Mouse (Mus musculus): ENCODE results near the gene Pstpip1.

Gene Pstpip1

DNA sequence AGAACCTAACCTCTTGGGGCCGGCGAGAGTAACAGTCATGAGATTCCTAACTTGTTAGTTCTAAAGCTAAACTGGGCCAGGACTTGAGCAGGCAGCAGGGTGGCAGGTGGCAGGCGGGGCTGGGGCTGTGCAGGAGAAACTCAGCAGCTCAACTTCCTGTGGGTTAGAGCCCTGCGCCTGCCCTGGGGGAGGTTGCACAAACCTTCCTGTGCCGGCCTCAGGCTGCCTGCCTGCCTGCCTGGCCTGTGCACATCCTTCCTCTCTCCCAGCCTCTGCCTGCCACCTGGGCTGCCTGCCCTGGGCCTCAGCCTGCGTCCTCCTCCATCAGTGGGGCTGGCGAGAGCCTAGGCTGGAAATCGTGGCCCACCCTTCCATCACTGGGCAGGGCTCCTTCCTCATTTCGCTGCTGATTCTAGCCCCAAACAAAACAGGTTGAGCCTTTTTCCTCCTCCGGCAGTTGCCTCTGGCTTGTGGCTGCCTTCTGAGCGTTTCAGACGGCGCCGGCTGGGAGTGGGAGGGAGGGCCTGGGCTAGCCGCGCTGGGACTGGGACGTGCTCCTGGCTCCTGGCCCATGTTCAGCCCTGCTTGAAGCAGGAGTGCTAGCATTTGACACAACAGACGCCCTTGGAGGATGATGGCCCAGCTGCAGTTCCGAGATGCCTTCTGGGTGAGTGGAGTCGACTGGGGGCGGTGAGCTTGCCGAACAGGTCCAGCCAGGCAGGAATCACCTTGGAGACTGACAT, at the start of gene Pstpip1:
TSS of gene Pstpip1 (plus strand) at position 185 of the 743 bp plus-strand sequence.
- DNase-seq = peak; percentile 87 to 89

DNA sequence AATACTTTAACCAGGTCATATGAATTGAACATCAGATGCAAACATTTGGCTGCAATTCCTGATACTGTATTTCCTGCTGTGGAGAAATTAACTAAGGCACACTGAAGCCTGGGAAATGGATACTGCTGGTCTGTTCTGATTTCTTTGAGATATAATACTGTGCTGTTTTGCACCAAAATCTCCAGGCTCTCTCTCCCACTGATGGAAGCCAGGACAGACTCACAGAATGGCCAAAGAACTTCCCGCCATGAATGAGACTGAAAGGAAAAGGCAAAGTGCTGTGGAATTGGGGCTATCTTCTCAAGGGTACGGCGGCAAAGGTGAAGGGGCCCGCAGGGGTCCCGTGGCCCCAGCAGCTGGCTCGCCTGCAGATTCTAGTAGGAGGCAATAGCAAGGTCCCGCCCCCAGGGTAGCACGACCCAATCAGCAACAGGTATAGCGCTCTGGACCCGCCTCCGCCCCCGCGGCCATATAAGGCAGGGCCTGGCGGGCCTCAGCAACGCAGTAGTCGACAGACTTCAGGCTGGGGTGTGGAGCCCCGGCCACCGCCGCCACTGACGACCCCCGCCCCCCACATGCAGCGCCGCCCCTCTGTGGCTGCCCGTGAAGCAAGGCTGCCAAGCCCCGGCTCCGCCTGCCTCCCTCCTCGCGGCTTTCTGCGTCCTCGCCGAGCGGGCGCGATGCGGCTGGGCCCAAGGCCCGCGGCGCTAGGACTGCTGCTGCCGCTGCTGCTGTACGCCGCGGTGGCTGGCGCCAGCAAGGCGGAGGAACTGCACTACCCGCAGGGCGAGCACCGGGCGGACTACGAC, 48.2 kb upstream of the Pstpip1 start, which contains the start of gene Rcn2:
TSS of gene Rcn2 (plus strand) at position 474 of the 809 bp plus-strand sequence.
- peak; percentile 98 for DNase-seq

DNA sequence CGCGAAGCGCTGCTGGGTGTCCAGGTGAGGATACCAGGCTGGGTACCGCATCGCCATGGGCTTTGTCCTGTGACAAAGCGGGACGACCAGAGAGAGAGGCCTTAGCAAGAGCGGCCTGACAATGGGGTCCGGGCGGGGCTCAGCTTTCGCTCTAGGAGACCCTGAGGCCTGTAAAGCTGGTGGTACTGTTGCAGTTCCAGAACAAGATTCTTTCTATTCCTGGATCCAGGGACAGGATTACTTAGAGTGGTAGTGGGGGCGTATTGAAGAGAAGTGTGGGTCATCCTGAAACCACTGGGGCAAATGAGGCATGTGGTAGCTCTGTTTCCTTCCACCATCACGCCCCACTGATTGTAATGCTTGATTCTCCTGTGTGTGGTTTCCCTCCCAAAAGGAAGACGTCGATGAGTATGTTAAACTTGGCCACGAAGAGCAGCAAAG, 47.6 kb upstream of the Pstpip1 start:
- DNase-seq = no peak

DNA sequence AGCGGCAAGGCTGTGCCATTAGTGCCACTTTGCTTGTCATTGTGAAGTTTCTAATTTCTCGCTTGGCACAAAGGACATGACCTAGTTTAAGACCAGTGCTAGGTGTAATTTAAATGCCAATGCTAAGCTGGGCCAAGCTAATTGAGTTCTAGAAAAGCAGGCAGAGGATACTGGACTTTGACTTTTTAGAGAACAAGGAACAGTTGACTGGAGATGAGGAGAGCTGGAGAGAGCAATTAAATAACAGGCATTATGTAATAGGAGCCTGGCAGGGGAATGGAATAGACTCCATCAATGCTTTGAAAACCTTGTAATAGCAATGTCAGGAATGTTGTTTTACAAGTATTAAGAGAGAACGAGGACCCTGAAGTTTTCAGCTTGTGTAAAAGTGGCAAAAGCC, 36.0 kb upstream of the Pstpip1 start:
- DNase-seq = no peak

DNA sequence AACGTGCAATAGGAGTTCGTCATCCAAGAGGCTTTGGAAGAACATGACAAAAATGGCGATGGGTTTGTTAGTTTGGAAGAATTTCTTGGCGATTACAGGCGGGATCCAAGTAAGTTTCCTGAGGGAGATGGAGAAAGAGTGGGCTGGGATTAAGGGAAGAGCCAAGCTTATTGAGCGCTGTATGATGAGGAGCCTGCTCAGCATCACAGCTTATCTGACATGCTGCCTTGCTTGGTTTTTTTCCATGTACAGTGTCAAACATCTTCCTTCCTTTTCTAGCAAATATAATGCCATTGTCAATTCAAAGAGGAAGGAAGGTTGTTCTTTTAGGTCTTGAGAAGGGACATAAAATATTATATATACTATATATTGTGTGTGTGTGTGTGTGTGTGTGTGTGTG, 33.6 kb upstream of the Pstpip1 start:
- no peak for DNase-seq

DNA sequence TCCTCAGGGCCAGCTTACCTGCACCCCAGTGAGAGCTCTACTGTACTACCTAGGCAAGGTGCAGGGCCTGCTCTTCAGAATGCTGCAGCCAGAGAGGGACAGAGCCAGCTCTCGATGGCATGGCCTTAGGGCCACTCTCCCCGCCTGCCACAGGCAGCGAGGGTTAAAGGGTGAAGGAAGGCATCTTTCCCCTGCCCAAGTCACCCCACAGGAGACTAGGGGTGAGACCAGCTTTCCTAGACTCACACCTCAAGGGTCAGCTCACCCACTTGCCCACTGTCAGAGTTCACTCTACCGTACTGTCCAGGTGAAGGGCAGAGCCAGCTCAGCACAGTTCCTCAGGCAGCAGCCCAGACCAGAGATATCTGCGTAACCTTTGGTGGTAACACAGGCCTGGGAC, 27.4 kb upstream of the Pstpip1 start:
- no peak for DNase-seq

DNA sequence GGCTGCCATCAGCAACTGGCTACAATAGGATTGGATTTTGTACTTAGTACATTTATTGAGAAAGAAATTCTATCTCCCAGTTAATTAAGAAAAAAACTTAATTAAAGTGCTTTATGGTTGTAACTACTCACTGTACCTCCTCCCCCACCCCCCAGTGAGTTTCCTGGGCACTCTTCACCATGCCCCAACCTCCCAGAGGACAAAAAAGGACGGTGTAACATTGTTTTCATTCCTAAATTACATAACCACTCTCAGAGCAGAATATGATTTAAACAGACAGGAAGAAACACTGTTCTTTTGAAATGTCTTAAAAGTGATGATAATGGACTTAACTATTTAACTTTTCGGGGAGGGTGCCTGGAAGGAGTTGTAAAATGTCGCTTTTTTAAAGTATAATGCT, 24.8 kb upstream of the Pstpip1 start:
- DNase-seq = no peak

DNA sequence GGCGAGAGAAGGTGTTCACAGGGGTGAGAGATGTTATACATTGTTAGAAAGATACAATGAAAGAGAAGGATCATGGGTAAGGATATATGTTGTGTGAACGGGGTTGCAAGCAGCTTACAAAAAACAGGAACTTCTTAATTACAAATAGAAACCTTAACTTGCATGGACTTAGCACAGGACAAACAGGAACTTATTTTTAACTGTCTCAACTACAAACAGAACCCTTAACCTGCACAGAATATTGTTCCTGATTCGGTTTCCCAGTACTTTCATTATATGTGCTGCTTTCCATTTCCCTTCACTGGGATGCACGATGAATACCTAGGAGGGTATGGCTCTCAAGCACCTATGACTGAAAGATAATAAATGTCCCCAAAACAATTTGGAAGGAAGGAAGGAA, 21.8 kb upstream of the Pstpip1 start:
- DNase-seq = no peak

DNA sequence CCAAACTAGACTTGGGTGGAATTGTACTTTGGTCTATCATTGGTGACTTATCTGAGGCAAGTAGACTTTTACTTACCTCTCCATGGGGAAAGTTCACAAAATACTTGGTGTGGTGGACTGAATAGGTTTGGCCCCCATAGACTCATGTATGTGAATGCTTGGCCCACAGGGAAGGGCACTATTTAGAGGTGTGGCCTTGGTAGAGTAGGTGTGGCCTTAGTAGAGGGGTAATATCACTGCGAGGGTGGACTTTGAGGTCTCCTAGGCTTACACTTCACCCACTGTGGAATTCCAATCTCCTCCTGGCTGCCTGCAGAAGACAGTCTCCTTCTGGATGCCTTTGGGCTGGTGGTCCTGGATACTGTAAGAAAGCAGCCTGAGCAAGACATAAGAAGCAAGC, 21.1 kb upstream of the Pstpip1 start:
- no peak for DNase-seq

DNA sequence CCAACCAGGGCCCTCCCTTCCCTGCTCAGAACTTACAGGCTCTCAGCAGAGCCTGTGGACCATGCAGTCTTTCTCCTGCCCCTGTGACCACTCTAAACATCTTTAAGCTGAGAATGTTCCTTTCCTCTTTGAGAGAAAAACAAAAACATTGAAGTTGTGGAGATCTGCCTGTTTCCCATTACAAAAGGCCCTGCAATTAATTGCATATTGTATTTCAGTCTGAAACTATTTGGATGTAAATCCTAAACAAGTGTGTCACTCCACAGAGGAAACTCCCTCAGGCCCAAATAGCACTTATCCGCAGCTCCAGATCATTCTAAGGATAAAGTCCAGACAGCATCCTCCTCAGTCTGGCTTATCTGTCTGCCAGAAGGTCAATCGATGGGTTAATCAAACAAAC, 16.9 kb upstream of the Pstpip1 start:
- DNase-seq = no peak

DNA sequence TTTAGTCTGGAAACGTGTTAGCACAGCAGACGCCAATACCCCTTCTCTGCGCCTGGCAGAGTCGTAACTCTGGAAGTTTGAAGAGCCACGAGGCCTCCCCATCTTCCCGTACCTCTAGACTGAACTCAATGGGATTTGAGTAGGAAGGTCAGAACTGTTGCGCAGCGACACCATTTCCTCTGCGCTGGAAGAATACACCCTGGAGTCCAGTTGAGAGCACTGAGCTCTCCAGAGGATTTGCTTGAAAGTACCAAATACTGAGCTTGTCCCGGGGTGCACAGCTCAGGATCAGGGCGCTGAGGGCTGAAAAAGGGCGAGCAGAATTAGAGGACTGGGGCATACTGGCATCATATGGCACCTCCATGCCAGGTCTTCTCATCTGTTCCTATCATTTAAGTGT, 14.9 kb upstream of the Pstpip1 start:
- no peak for DNase-seq

DNA sequence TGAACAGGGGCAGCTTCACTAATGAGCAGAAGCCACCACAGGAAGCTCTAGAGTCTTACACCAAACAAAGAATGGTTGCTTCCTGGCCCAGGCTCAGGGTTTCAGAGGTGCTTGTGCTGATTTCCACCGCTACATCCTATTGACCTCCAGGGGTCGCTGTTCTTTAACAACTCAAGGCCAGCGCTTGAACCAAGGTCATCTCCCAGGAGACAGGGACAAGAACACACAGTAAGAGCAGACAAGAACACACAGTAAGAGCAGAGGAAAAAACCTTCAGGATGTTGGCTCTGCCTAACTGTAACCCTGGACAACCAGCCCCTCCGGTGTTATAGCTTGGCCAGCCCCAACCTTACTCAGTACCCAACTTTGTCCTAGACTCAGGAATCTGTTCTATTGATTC, 14.5 kb upstream of the Pstpip1 start:
- peak; percentile 70 to 82 for DNase-seq

DNA sequence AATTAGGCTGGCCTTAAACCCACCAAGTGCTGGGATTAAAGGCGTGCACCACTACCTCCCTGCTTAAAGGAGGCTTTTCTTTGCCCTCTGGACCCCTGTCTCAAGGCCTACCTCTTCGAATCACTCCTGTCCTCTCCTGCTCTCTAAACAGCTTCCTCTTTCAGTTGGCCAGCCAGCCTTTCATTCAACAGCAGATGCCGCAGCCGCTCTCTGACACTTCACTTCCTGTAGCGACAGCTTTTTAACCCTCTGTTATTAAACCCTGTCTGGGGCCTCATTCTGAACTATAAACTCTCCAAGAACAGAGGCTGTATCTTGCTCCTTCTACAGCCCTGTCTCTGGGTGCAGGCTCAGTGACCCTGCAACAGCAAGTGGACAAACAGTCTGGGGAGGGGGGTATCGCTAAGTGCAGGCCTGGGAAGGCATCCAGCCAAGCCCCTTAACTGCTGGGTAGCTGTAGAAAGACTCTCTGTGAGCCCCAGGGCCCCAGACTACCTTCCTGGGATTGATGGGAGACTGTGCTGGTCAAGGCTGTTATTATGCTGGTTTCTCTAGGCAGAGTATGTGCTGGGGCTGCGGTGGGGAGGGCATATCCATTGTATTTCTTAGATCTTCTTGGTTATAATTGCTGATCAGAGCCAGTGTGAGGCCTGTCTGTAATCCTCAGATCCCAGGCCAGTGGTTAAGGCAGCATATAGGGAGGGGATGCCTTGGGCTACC, 13.7 kb upstream of the Pstpip1 start:
- DNase-seq = peak in 1 of 2 experiments; percentile 21

DNA sequence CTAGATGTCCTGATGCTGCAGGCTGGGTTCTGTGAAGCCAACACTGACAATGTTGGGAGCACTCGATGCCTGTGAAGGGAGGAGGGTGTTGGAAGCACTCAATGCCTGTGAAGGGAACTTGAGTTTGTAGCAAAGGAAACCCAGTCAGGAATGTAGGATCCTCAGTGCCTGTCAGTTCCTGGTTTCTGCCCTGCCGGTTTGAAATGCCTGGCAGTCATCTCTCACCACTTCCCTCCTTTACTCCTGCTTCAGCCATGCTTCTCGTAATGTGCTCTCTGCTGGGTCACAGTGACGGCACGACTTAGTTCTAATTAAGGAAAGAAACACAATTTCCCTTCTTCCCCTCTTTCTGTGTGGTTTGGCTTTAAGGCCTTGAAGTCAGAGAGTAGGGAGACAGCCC, 10.2 kb upstream of the Pstpip1 start:
- no peak for DNase-seq

DNA sequence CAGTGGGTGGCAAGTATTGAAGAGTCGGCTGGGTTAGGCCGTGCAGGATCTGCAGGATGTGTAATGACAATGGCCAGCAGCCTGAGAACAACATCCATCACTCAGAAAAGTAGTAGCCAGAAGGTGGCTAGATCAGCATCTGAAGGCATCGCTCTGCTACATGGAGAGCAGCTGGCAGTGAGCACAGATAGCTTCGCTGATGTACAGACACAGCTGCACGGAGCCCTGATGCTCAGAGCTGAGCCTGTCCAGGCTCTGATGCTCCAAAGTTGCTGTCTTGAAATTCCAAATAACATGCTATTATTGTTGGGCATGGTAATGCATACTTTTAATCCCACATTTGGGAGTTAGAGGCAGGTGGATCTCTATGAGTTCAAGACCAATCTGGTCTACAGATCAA, 3.2 kb upstream of the Pstpip1 start:
- no peak for DNase-seq

DNA sequence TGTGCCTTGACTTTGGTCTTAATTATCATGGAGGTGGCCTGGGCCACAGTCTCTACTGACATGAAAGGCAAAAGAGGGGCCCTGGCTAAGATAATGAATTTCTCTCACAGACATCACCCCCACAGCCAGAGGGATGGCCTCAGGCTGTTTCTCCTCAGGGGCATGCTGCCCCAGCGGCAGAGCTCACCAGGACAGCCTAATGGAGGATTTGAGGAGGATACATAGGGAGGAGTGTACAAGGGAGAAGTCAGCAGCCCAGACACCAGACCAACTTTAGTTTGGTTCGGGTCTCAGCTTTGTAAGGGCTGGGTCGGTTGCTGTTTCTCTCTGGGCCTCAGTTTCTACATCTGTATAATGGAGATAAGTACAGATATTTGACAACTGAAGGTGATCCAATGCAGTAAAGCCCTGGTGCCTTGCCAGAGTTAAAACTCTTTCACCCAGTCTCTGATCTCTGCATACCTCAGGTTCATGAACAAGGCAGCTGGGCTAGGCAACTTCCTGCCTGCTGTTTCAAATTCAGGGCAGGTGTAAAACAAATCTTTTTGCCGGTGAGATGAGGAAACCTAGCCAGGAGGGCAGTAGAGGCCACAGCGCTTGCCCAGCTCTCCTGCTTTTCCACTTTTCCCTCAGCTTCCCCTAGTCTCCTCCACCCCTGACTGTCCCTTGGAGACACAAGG, 924 bp downstream of the Pstpip1 start:
- no peak for DNase-seq

DNA sequence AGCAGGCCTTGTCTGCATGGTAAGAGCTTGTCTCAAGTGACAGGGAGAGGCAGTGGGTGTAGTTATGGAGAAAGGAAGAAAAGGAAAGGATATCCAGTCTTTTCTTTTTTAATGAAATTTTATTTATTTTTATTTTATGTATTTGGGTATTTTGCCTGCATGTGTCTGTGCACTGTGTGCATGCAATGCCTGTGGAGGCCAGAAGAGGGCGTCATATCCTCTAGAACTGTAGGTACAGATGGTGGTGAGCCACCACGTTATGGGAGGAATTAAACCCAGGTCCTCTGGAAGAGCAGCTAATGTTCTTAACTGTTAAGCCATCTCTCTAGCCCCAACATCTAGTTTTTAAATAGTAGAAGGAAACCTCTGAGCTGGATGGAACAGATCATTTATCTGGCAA, 2.3 kb downstream of the Pstpip1 start:
- peak; percentile 31 to 36 for DNase-seq

DNA sequence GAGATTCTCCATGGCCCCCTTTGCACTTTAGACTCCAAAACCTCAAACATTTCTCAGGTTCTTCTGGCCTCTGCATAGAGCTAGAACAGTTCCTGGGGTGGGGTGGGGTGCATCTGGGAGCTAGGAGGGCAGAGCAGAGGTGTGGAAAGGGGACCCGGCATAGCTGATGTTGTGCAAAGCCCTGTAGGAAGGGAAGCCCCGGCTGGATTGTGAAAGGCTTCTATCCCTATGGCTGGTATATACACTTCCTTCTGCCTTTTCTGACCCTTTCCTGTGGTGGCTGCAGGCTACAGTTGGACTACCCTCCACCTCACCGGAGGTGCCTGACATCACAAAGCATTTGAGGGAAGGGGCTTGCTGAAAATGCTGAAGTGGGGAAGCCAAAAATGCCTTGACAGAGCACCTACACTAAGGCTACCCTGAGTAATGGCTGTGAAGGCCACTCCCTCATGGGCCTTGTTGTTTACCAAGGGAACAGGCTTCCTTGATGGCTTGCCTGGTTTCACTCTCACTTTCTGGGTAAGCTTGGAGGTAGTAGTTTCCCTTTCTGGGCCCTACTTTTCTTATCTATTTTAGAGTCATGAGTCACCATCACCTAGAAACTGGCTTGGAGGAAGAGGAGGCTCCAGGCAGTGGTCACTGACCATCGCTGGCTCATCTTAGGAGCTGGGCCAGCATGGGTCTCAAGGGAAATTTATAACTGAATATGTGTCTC, 8.0 kb downstream of the Pstpip1 start:
- DNase-seq = no peak

DNA sequence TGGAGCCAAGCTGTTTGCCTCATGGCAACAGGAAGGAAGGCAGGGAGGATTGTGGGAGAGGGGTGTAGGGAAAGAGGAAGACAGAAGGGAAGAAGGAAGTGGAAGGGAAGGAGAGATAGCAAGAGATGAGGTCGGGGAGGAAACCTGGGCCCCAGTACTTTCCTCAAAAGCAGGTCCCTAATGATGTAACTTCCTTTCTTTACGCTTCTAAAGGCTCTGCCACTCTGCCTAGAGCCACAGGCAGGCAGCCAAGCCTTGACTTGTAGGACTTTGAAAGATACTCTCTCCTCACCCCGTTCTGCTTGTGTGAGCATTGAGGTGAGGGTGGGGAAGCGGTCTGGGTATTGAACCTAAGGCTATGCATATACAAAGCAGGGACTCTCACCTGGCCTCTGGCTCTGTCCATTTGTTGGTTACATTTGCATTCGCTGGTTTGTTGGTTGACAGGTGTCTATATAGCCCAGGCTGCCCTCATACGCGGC, 10.3 kb downstream of the Pstpip1 start:
- no peak for DNase-seq

DNA sequence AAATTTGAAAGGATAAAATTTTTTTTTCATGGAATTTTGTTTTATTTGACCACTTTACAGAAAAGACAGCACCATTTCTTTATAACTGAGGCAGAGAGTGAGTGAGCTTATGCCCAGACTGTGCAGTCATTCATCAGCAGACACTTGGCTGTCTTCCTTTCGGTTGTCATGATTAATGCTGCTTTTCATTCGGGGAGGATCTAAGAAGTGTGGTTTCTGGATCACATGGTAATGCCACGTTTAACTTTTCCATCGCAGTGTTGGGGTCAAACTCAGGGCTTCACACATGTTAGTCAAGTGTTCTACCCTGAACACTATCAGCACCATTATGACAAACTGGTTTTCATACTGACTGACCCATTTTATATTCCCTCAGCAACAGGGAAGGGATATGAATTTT, 11.3 kb downstream of the Pstpip1 start:
- DNase-seq = no peak

DNA sequence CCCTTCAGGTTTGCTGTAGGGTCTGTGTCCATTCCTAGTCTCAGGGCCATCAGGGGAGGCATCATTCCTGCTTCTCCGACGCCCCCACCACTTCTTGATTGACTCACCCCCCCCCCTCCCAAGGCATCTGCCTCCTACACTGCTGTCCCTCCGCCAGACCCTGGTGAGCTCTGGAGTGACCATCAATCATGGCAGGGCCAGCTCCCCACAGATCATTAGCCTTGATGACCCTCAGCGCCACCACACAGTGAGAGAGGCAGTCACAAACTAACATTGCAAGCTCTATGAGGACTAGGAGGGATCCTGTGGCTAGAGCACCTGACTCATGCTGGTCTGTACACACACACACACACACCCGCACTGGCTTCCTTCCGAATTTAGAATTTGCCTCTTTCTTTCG, 15.2 kb downstream of the Pstpip1 start:
- no peak for DNase-seq

All from cerebellum, postnatal 10 days (tissue).